Mouse (Mus musculus) cerebellum, adult 2 months (tissue): ENCODE data around the gene Frmd5.

Experiments
- CTCF ChIP-seq: fragments of 200-500 bp; IDR thresholded peaks from 2 replicates; pipeline ENCODE4 v1.5.1; 2011; ENCODE audit warnings: low read depth, mild to moderate bottlenecking, control low read depth, low read length, moderate library complexity, borderline replicate concordance; ENCODE audit not compliant: insufficient read depth
- POLR2A ChIP-seq: fragments of 200-500 bp; IDR thresholded peaks from 2 replicates; pipeline ENCODE4 v1.6.1; 2011; ENCODE audit warnings: low read length, control low read depth, borderline replicate concordance; ENCODE audit not compliant: insufficient read depth

DNA sequence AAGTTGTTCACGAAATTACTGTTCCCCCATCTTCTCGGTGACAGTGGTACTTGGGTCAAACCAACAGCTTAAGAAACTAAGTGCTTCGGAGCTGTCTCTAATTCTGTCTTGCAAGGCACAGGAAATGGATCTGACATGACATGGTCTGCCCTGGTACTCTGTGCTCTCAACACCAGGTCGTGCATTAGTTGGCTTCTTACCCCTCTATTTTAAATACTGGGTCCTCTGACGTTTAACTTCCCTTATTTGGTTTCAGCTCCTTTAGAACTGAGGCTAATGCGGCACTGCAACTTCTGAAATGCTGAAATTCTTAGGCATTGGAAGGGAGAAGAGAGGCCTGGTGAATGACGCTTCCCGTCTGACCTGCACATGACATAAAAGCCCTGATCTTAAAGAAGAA, 48.6 kb downstream of the Frmd5 start:
- TF ChIP-seq POLR2A (no peak), CTCF (no peak)
